10 mouse cellular contexts compared by ENCODE assay signal in genomic region chr17:56287830-56288229, GRCm38 (mm10). TPM values are rescaled to one million over a fixed set of nuclear protein-coding genes. Genes with fewer than 3 reads are reported as not detected.
DNase-seq lines count a peak whose midpoint lies in the region; ATAC-seq and TF ChIP-seq lines count a peak whose summit lies in the region.
"Had no signal": no experiment of that assay in that cellular context is flagged by ENCODE, and none has a peak within 500 bp of the region (broad histone marks: within the 10 kb centered on the region; RNA-seq: fewer than 3 reads in every experiment).

No protein-coding gene starts in this region.

- H3K4me3 ChIP-seq in midbrain, embryonic 10.5 days, result peak overlapping the region; percentile 18
- H3K4me3 ChIP-seq in midbrain, postnatal 0 days (ENCODE audit: low read depth, low read length), result no peak overlapping the region
- H3K4me3 ChIP-seq in embryonic facial prominence, embryonic 14.5 days (ENCODE audit: low read depth, low read length), result 0 out of 2 replicates have a peak overlapping the region, but pooled peaks have one; percentile 10
- H3K4me3 ChIP-seq in kidney, postnatal 0 days (replicated peaks; ENCODE audit: low read depth, low read length), result no peak overlapping the region

- intact Hi-C loops in left cerebral cortex, postnatal 14 days (cut with DNase I), result no loop called here

- H3K9me3 ChIP-seq in midbrain, embryonic 10.5 days (replicated peaks), result no peaks in the 10 kb centered on the region
- H3K9me3 ChIP-seq in midbrain, postnatal 0 days (ENCODE audit: low read length), result no peaks in the 10 kb centered on the region
- no peaks in the 10 kb centered on the region for H3K9me3 ChIP-seq in embryonic facial prominence, embryonic 14.5 days (ENCODE audit: control insufficient read depth, low read length)
- no peaks in the 10 kb centered on the region for H3K9me3 ChIP-seq in kidney, postnatal 0 days (replicated peaks; ENCODE audit: low read length)

- peaks cover 42% of the 10 kb centered on the region for H3K36me3 ChIP-seq in midbrain, embryonic 10.5 days
- no peaks in the 10 kb centered on the region for H3K36me3 ChIP-seq in midbrain, postnatal 0 days (ENCODE audit: insufficient read depth, low read length)
- H3K36me3 ChIP-seq in embryonic facial prominence, embryonic 14.5 days (ENCODE audit: control insufficient read depth, insufficient read depth, low read length), result peaks cover 43% of the 10 kb centered on the region
- H3K36me3 ChIP-seq in kidney, postnatal 0 days (ENCODE audit: insufficient read depth, low read length), result peaks cover 33% of the 10 kb centered on the region

- no peaks in the 10 kb centered on the region for H3K27me3 ChIP-seq in midbrain, embryonic 10.5 days (ENCODE audit: low read depth, poor library complexity, severe bottlenecking)
- H3K27me3 ChIP-seq in midbrain, postnatal 0 days (ENCODE audit: insufficient read depth, low read length), result no peaks in the 10 kb centered on the region
- H3K27me3 ChIP-seq in embryonic facial prominence, embryonic 14.5 days (replicated peaks; ENCODE audit: control insufficient read depth, insufficient read depth, low read length), result no peaks in the 10 kb centered on the region
- no peaks in the 10 kb centered on the region for H3K27me3 ChIP-seq in kidney, postnatal 0 days (ENCODE audit: insufficient read depth, low read length)

- peaks cover 53% of the 10 kb centered on the region for H3K4me1 ChIP-seq in midbrain, embryonic 10.5 days
- no peaks in the 10 kb centered on the region for H3K4me1 ChIP-seq in midbrain, postnatal 0 days (ENCODE audit: insufficient read depth, low read length)
- peaks cover 28% of the 10 kb centered on the region for H3K4me1 ChIP-seq in embryonic facial prominence, embryonic 14.5 days (ENCODE audit: control insufficient read depth, insufficient read depth, low read length)
- H3K4me1 ChIP-seq in kidney, postnatal 0 days (replicated peaks; ENCODE audit: insufficient read depth, low read length), result peaks cover 28% of the 10 kb centered on the region

- TF ChIP-seq CTCF in midbrain, postnatal 0 days (IDR thresholded peaks at IDR 0.05), result no peak
- no peak for TF ChIP-seq CTCF in kidney, postnatal 0 days (IDR thresholded peaks at IDR 0.05; ENCODE audit: low read depth)

- WGBS in midbrain, embryonic 10.5 days, result 74% methylated on average over 3 of the region's 3 CpGs
- 59% methylated on average over 3 of the region's 3 CpGs for WGBS in midbrain, postnatal 0 days
- 68% methylated on average over 3 of the region's 3 CpGs for WGBS in embryonic facial prominence, embryonic 14.5 days
- WGBS in kidney, postnatal 0 days, result 36% methylated on average over 3 of the region's 3 CpGs

- no peak for ATAC-seq in midbrain, postnatal 0 days (ENCODE audit: low FRiP score)
- ATAC-seq in embryonic facial prominence, embryonic 14.5 days (ENCODE audit: low read depth), result no peak
- ATAC-seq in kidney, postnatal 0 days (replicated peaks; ENCODE audit: low FRiP score, low read depth), result peak; percentile 33
- ATAC-seq in megakaryocyte progenitor cell, adult 5-6 weeks (replicated peaks; ENCODE audit: poor library complexity), result no peak

- peak overlapping the region; percentile 63 for H3K27ac ChIP-seq in midbrain, embryonic 10.5 days (replicated peaks)
- no peak overlapping the region for H3K27ac ChIP-seq in midbrain, postnatal 0 days (ENCODE audit: low read depth, low read length)
- peak overlapping the region; percentile 56 for H3K27ac ChIP-seq in embryonic facial prominence, embryonic 14.5 days (replicated peaks; ENCODE audit: low read depth, low read length)
- H3K27ac ChIP-seq in kidney, postnatal 0 days, result peak overlapping the region; percentile 97

- DNase-seq in midbrain, embryonic 10.5 days (ENCODE audit: low spot score), result no peak
- DNase-seq in midbrain, postnatal 0 days (ENCODE audit: low spot score), result no peak
- DNase-seq in embryonic facial prominence, embryonic 14.5 days (ENCODE audit: low spot score), result peak; percentile 55
- DNase-seq in kidney, postnatal 0 days (ENCODE audit: low spot score), result peak; percentile 65
- DNase-seq in lung, postnatal 4 days, result peak; percentile 67 to 73
- no peak for DNase-seq in left cerebral cortex, postnatal 14 days (ENCODE audit: low spot score in 2 of 2)
- no peak for DNase-seq in layer of hippocampus, postnatal 25 days (ENCODE audit: extremely low spot score in 1 of 2, low spot score in 1 of 2)

- no peak overlapping the region for H3K4me2 ChIP-seq in midbrain, postnatal 0 days (ENCODE audit: low read depth, low read length, poor library complexity, severe bottlenecking)
- H3K4me2 ChIP-seq in embryonic facial prominence, embryonic 14.5 days (ENCODE audit: low read depth, low read length), result peak overlapping the region; percentile 29; the same call in 1 of the 2 replicates
- H3K4me2 ChIP-seq in kidney, postnatal 0 days (ENCODE audit: low read length), result peak overlapping the region; percentile 30

- H3K9ac ChIP-seq in midbrain, postnatal 0 days (replicated peaks; ENCODE audit: low read length, poor library complexity, severe bottlenecking), result no peak overlapping the region
- peak overlapping the region; percentile 34; the same call in 1 of the 2 replicates for H3K9ac ChIP-seq in embryonic facial prominence, embryonic 14.5 days (ENCODE audit: low read depth, low read length)
- peak overlapping the region; percentile 47; the same call in 1 of the 2 replicates for H3K9ac ChIP-seq in kidney, postnatal 0 days (ENCODE audit: low read depth, low read length)

RNA-seq across cellular contexts. Expression of gene Plin3, which starts 4.8 kb away (rescaled TPM):
- polyA plus RNA-seq in midbrain, embryonic 10.5 days (2016; fragmentation: Nextera tagmentation; extraction: Ambion mirVana), result 59.5 and 70.0 TPM in 2 replicates
- 8.1 and 12.4 TPM in 2 replicates for total RNA-seq in midbrain, postnatal 0 days (2014; rRNA removed)
- 9.6 and 12.1 TPM in 2 replicates for polyA plus RNA-seq in midbrain, postnatal 0 days (2015; fragmentation: Nextera tagmentation; extraction: Ambion mirVana)
- polyA plus RNA-seq in embryonic facial prominence, embryonic 14.5 days (2014; fragmentation: Nextera tagmentation; extraction: Ambion mirVana), result 76.9 and 88.4 TPM in 2 replicates
- polyA plus RNA-seq in kidney, postnatal 0 days (2015; fragmentation: Nextera tagmentation; extraction: Ambion mirVana), result 69.6 and 75.2 TPM in 2 replicates
- 1 to 10 TPM; 4.8 TPM for total RNA-seq in left cerebral cortex, postnatal 14 days (2021)
- total RNA-seq in megakaryocyte progenitor cell, adult 5-6 weeks (2015), result 7.3 and 8.1 TPM in 2 replicates
- 28.1 TPM in 2 replicates for total RNA-seq in megakaryocyte progenitor cell, adult 5-6 weeks (2017)
- 10 to 100 TPM; 14.6 to 16.7 TPM for total RNA-seq in layer of hippocampus, postnatal 25 days (2021)

RNA-seq across cellular contexts. Expression of gene Ticam1, which starts 11.2 kb away (rescaled TPM):
- polyA plus RNA-seq in midbrain, embryonic 10.5 days (2016; fragmentation: Nextera tagmentation; extraction: Ambion mirVana), result 2.4 and 3.1 TPM in 2 replicates
- total RNA-seq in midbrain, postnatal 0 days (2014; rRNA removed), result 3.1 and 3.7 TPM in 2 replicates
- polyA plus RNA-seq in midbrain, postnatal 0 days (2015; fragmentation: Nextera tagmentation; extraction: Ambion mirVana), result 0.91 and 1.1 TPM in 2 replicates
- 6.9 and 8.1 TPM in 2 replicates for polyA plus RNA-seq in embryonic facial prominence, embryonic 14.5 days (2014; fragmentation: Nextera tagmentation; extraction: Ambion mirVana)
- 6.9 and 7.7 TPM in 2 replicates for polyA plus RNA-seq in kidney, postnatal 0 days (2015; fragmentation: Nextera tagmentation; extraction: Ambion mirVana)
- total RNA-seq in left cerebral cortex, postnatal 14 days (2021), result 1 to 10 TPM; 5.5 to 5.9 TPM
- total RNA-seq in megakaryocyte progenitor cell, adult 5-6 weeks (2015), result 9.0 and 11.4 TPM in 2 replicates
- 3.0 and 4.1 TPM in 2 replicates for total RNA-seq in megakaryocyte progenitor cell, adult 5-6 weeks (2017)
- 1 to 10 TPM; 5.5 to 6.0 TPM for total RNA-seq in layer of hippocampus, postnatal 25 days (2021)

RNA-seq across cellular contexts. Expression of gene Arrdc5, which starts 12.3 kb away (rescaled TPM):
- polyA plus RNA-seq in midbrain, embryonic 10.5 days (2016; fragmentation: Nextera tagmentation; extraction: Ambion mirVana), result not detected in 2 replicates
- not detected in 2 replicates for total RNA-seq in midbrain, postnatal 0 days (2014; rRNA removed)
- polyA plus RNA-seq in midbrain, postnatal 0 days (2015; fragmentation: Nextera tagmentation; extraction: Ambion mirVana), result not detected in 2 replicates
- polyA plus RNA-seq in embryonic facial prominence, embryonic 14.5 days (2014; fragmentation: Nextera tagmentation; extraction: Ambion mirVana), result not detected in 2 replicates
- polyA plus RNA-seq in kidney, postnatal 0 days (2015; fragmentation: Nextera tagmentation; extraction: Ambion mirVana), result not detected in 2 replicates
- total RNA-seq in left cerebral cortex, postnatal 14 days (2021), result not detected
- not detected in 2 replicates for total RNA-seq in megakaryocyte progenitor cell, adult 5-6 weeks (2015)
- not detected in 2 replicates for total RNA-seq in megakaryocyte progenitor cell, adult 5-6 weeks (2017)
- total RNA-seq in layer of hippocampus, postnatal 25 days (2021), result not detected
- total RNA-seq: adrenal gland, postnatal 4 days had no signal
- polyA plus RNA-seq: neural tube, embryonic 11.5 days had no signal

RNA-seq across cellular contexts. Expression of gene Uhrf1, which starts 15.3 kb away (rescaled TPM):
- 291 and 321 TPM in 2 replicates for polyA plus RNA-seq in midbrain, embryonic 10.5 days (2016; fragmentation: Nextera tagmentation; extraction: Ambion mirVana)
- total RNA-seq in midbrain, postnatal 0 days (2014; rRNA removed), result 5.9 and 10.0 TPM in 2 replicates
- 4.7 and 4.9 TPM in 2 replicates for polyA plus RNA-seq in midbrain, postnatal 0 days (2015; fragmentation: Nextera tagmentation; extraction: Ambion mirVana)
- polyA plus RNA-seq in embryonic facial prominence, embryonic 14.5 days (2014; fragmentation: Nextera tagmentation; extraction: Ambion mirVana), result 74.8 and 90.9 TPM in 2 replicates
- 54.3 and 67.3 TPM in 2 replicates for polyA plus RNA-seq in kidney, postnatal 0 days (2015; fragmentation: Nextera tagmentation; extraction: Ambion mirVana)
- total RNA-seq in left cerebral cortex, postnatal 14 days (2021), result 1 to 10 TPM; 2.1 to 2.8 TPM
- total RNA-seq in megakaryocyte progenitor cell, adult 5-6 weeks (2015), result 67.8 and 80.7 TPM in 2 replicates
- 151 and 160 TPM in 2 replicates for total RNA-seq in megakaryocyte progenitor cell, adult 5-6 weeks (2017)
- total RNA-seq in layer of hippocampus, postnatal 25 days (2021), result 1 to 10 TPM; 1.7 to 2.0 TPM

RNA-seq across cellular contexts. Expression of gene Fem1a, which starts 31.2 kb away (rescaled TPM):
- polyA plus RNA-seq in midbrain, embryonic 10.5 days (2016; fragmentation: Nextera tagmentation; extraction: Ambion mirVana), result 11.7 and 15.1 TPM in 2 replicates
- total RNA-seq in midbrain, postnatal 0 days (2014; rRNA removed), result 43.2 and 45.3 TPM in 2 replicates
- polyA plus RNA-seq in midbrain, postnatal 0 days (2015; fragmentation: Nextera tagmentation; extraction: Ambion mirVana), result 13.8 and 14.2 TPM in 2 replicates
- polyA plus RNA-seq in embryonic facial prominence, embryonic 14.5 days (2014; fragmentation: Nextera tagmentation; extraction: Ambion mirVana), result 19.6 and 20.5 TPM in 2 replicates
- 11.7 TPM in 2 replicates for polyA plus RNA-seq in kidney, postnatal 0 days (2015; fragmentation: Nextera tagmentation; extraction: Ambion mirVana)
- total RNA-seq in left cerebral cortex, postnatal 14 days (2021), result 10 to 100 TPM; 39.1 to 41.0 TPM
- 15.3 and 15.9 TPM in 2 replicates for total RNA-seq in megakaryocyte progenitor cell, adult 5-6 weeks (2015)
- total RNA-seq in megakaryocyte progenitor cell, adult 5-6 weeks (2017), result 20.7 and 23.4 TPM in 2 replicates
- 10 to 100 TPM; 36.1 to 37.0 TPM for total RNA-seq in layer of hippocampus, postnatal 25 days (2021)

Comparison
In these comparisons a context has a peak if more than half of its experiments do, and no peak if none do; other contexts are left out.
1. H3K4me3 ChIP-seq: peak in midbrain, embryonic 10.5 days (single experiment) and embryonic facial prominence, embryonic 14.5 days (single experiment); none in midbrain, postnatal 0 days (single experiment) and kidney, postnatal 0 days (single experiment).
2. DNase-seq: peak in embryonic facial prominence, embryonic 14.5 days (single experiment), kidney, postnatal 0 days (single experiment) and lung, postnatal 4 days (2 of 2); none in midbrain, embryonic 10.5 days (single experiment), midbrain, postnatal 0 days (single experiment), left cerebral cortex, postnatal 14 days (0 of 2) and layer of hippocampus, postnatal 25 days (0 of 2).